Mouse (Mus musculus): ENCODE results near the gene Urb1. TPM values are rescaled to one million over a fixed set of nuclear protein-coding genes. Genes with fewer than 3 reads are reported as not detected.

Gene Urb1
- polyA plus RNA-seq, 1 experiment from 2014 or later: 10.0 TPM

GRCm38 (mm10) chr16:90709711-90710289, 100.4 kb downstream of the Urb1 start:
- WGBS: 5% methylated on average over 17 of the region's 17 CpGs
- H3K4me2 ChIP-seq (replicated peaks): peak overlapping the region; percentile 49
- no peaks in the 10 kb centered on the region for H3K36me3 ChIP-seq
- ATAC-seq (replicated peaks): peak; percentile 90
- H3K27me3 ChIP-seq: no peaks in the 10 kb centered on the region
- peaks cover 40% of the 10 kb centered on the region for H3K4me1 ChIP-seq
- H3K9ac ChIP-seq (replicated peaks): peak overlapping the region; percentile 29
- H3K27ac ChIP-seq (replicated peaks): peak overlapping the region; percentile 85
- peak overlapping the region; percentile 30 for H3K4me3 ChIP-seq
- H3K9me3 ChIP-seq: no peaks in the 10 kb centered on the region

- H3K4me1 ChIP-seq: peaks cover 25% of the 10 kb centered on the region
- no peaks in the 10 kb centered on the region for H3K9me3 ChIP-seq
- no peak overlapping the region for H3K4me2 ChIP-seq (replicated peaks)
- 59% methylated on average over 3 of the region's 3 CpGs for WGBS
- no peak overlapping the region for H3K9ac ChIP-seq (replicated peaks)
- ATAC-seq (replicated peaks): no peak
- no peak overlapping the region for H3K4me3 ChIP-seq
- H3K27me3 ChIP-seq: no peaks in the 10 kb centered on the region
- H3K27ac ChIP-seq (replicated peaks): no peak overlapping the region
- no peaks in the 10 kb centered on the region for H3K36me3 ChIP-seq
These were observed 103.9 kb downstream of the Urb1 start for GRCm38 (mm10) chr16:90706279-90706678.

- Histone ChIP-seq H3K9ac (replicated peaks) (no peak overlapping the region), H3K9me3 (no peaks in the 10 kb centered on the region), H3K4me3 (no peak overlapping the region), H3K4me2 (replicated peaks) (no peak overlapping the region), H3K4me1 (peaks cover 6% of the 10 kb centered on the region), H3K27ac (replicated peaks) (no peak overlapping the region), H3K36me3 (no peaks in the 10 kb centered on the region), H3K27me3 (no peaks in the 10 kb centered on the region)
- 90% methylated on average over 13 of the region's 13 CpGs for WGBS
- ATAC-seq (replicated peaks): no peak
These were observed 105.9 kb downstream of the Urb1 start for GRCm38 (mm10) chr16:90704161-90704825.

- WGBS: 46% methylated on average over 1 of the region's 1 CpGs
- Histone ChIP-seq H3K4me2 (replicated peaks) (no peak overlapping the region), H3K4me1 (no peaks in the 10 kb centered on the region), H3K4me3 (no peak overlapping the region), H3K36me3 (no peaks in the 10 kb centered on the region), H3K9ac (replicated peaks) (no peak overlapping the region), H3K27ac (replicated peaks) (no peak overlapping the region), H3K9me3 (no peaks in the 10 kb centered on the region), H3K27me3 (no peaks in the 10 kb centered on the region)
- ATAC-seq (replicated peaks): no peak
These were observed 106.6 kb downstream of the Urb1 start for GRCm38 (mm10) chr16:90703646-90704045.

GRCm38 (mm10) chr16:90701541-90701940, 108.7 kb downstream of the Urb1 start:
- Histone ChIP-seq H3K36me3 (no peaks in the 10 kb centered on the region), H3K9me3 (no peaks in the 10 kb centered on the region), H3K27ac (replicated peaks) (no peak overlapping the region), H3K4me1 (no peaks in the 10 kb centered on the region), H3K27me3 (no peaks in the 10 kb centered on the region), H3K4me3 (no peak overlapping the region), H3K4me2 (replicated peaks) (no peak overlapping the region), H3K9ac (replicated peaks) (no peak overlapping the region)
- WGBS: 87% methylated on average over 2 of the region's 2 CpGs
- no peak for ATAC-seq (replicated peaks)

Other genes starting within 250 kb of the Urb1 start
- 50.4 and 50.8 TPM in 2 replicates for gene Mis18a, start 83.0 kb downstream of the Urb1 start, polyA plus RNA-seq (2015; fragmentation: Nextera tagmentation; extraction: Ambion mirVana)
- not detected in 2 replicates for gene Mrap, start 72.2 kb downstream of the Urb1 start, polyA plus RNA-seq (2015; fragmentation: Nextera tagmentation; extraction: Ambion mirVana)
- 6.4 and 6.5 TPM in 2 replicates for gene Eva1c, start 16.3 kb upstream of the Urb1 start, polyA plus RNA-seq (2015; fragmentation: Nextera tagmentation; extraction: Ambion mirVana)
- 54.1 and 55.0 TPM in 2 replicates for gene Cfap298, start 124.7 kb upstream of the Urb1 start, polyA plus RNA-seq (2015; fragmentation: Nextera tagmentation; extraction: Ambion mirVana)
- gene Synj1, start 200.9 kb upstream of the Urb1 start, polyA plus RNA-seq (2015; fragmentation: Nextera tagmentation; extraction: Ambion mirVana): 33.7 and 36.0 TPM in 2 replicates
- gene Paxbp1, start 234.1 kb upstream of the Urb1 start, polyA plus RNA-seq (2015; fragmentation: Nextera tagmentation; extraction: Ambion mirVana): 79.5 and 86.3 TPM in 2 replicates

All from forebrain, embryonic 15.5 days (tissue).